Mouse (Mus musculus) left cerebral cortex, adult 9 months (tissue): ENCODE data around the gene Dynlt1b.
"Not testable (repeated sequence)": the region's sequence is repeated elsewhere in the genome, so short reads cannot be mapped to it uniquely, and the experiment has no call there.

ENCODE experiments used
- DNase-seq, 2 experiments: peaks; one replicate each; pipeline ENCODE4 v3.0.0; 2022; ENCODE audit warnings: low spot score in 2 of 2

Dynlt1b gene

GRCm38 (mm10) chr17:6461083-6461595 is 31.2 kb downstream of the Dynlt1b start:
- DNase-seq, result not testable (repeated sequence)

DNA sequence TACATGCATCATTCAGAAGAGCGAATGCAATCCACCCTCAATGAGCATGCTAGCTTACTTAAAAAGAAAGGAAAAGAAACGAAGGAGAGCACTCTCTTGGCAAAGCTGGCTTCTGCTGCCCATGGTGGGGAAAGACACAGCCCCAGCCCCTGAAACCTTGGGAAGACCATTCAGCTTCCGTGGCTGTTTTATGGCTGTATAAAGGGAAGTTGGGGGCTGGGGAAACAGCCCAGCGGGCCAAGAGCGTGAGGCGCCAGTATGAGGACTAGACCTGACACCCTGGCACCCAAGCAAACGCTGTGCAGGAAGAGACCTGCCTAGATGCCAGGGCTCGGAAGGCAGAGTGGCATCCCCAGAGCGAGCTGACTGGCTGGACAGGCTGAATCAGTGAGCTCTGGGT is 35.8 kb downstream of the Dynlt1b start:
- DNase-seq, result not testable (repeated sequence)

GRCm38 (mm10) chr17:6467638-6468461 is 37.9 kb downstream of the Dynlt1b start:
- DNase-seq, result not testable (repeated sequence)

GRCm38 (mm10) chr17:6470031-6470430 is 40.1 kb downstream of the Dynlt1b start:
- DNase-seq, result not testable (repeated sequence)

- not testable (repeated sequence) for DNase-seq
Observed at GRCm38 (mm10) chr17:6470671-6471070, 40.8 kb downstream of the Dynlt1b start.

GRCm38 (mm10) chr17:6475270-6475669 is 45.4 kb downstream of the Dynlt1b start:
- DNase-seq, result not testable (repeated sequence)

DNA sequence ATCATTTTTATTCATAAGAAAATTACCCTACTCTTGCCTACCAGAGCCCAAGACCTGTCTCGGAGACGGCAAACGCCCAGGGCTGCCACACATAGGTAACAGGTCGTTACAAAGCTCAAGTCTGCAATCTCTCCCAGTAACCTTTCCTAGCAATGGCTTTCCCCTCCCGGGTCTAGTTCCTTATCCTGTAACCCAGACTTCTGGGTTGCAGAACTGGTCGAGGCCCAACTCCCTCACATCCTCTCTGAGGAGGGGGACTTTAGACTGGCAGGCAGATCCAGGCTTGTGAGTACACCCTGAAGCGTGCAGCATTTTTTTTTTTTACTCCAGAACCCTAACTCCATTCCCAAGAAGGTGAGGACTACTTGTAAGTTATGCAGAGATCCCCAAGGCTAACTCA is 46.0 kb downstream of the Dynlt1b start:
- not testable (repeated sequence) for DNase-seq

DNA sequence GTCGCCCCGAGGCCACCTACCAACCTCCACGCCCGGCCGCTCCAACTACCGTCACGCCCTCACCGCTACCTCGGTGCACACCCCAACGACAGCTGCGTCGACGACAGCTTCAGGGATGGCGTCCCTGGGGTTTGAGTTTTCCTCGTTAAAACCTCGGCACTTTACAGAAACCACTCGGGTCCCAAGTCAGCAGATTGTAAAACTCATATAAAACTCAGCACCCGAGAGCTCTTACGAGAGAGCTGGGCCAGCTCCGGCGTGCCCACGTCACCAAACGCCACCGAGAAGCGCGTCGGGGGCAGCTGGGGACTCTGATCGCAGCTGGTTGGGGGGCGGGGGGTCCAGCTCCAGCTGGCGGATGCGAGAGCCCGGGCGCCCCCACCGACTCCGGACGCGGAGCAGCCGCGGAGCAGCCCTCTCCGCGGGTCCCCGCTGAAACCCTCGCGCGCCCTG is 46.6 kb downstream of the Dynlt1b start:
- DNase-seq, result not testable (repeated sequence)

DNA sequence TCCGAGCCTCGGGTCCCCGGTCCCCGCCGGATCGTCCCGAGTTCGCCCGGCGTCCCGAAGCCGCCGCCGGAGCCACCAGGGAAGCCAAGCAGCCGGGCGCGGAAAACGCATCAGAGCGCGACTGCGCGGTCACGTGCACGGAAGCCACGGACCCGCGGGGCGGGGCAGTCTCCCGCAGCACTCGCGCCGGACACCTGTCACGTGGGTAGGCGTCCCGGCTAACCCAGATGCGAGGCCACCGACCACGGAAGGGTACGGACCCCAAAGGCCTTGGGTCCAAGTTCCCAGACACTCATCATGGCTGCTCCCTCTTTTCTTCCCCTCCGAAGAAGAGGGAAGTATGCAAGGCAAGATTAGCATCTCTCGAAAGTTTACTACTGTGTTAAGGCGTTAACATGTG is 47.1 kb downstream of the Dynlt1b start:
- DNase-seq, result not testable (repeated sequence)

- not testable (repeated sequence) for DNase-seq
Observed at GRCm38 (mm10) chr17:6480855-6481589, 51.1 kb downstream of the Dynlt1b start.

- DNase-seq, result not testable (repeated sequence)
Observed at GRCm38 (mm10) chr17:6481590-6481963, 51.7 kb downstream of the Dynlt1b start.

- DNase-seq, result not testable (repeated sequence)
Observed at GRCm38 (mm10) chr17:6482248-6482647, 52.3 kb downstream of the Dynlt1b start.
